Mouse (Mus musculus) gastrocnemius, postnatal 4 days (tissue): ENCODE data around the gene Rcsd1. TPM values are rescaled to one million over a fixed set of nuclear protein-coding genes. Genes with fewer than 3 reads are reported as not detected.

Source experiments
- microRNA-seq: library from miRNA; unstranded; fragments of <30 nt; microRNA quantifications from one replicate; pipeline ENCODE4 v1.2.0, GENCODE M21; 2021
- total RNA-seq, 2 experiments: library from RNA; stranded (reverse); gene quantifications; 2 replicates each; pipeline ENCODE4 v1.2.3; 2021

The Rcsd1 gene
- total RNA-seq, 2 experiments from 2014 or later: 108 to 126 TPM

Small RNA genes lying within 50 kb of the gene (microRNA-seq; reads per million reads assigned to microRNA genes)
- gene Gm44458: not detected

Other genes with a start within 250 kb of the Rcsd1 start
- 100 to 1,000 TPM in 1 of 2 experiments, 10 to 100 TPM in 1; 89.2 to 104 TPM for gene Dcaf6, start 249.3 kb downstream of the Rcsd1 start, total RNA-seq
- 100 to 1,000 TPM; 122 to 136 TPM for gene Mpc2, start 249.1 kb downstream of the Rcsd1 start, total RNA-seq
- under 1 TPM; 0.23 to 0.42 TPM for gene Adcy10, start 224.6 kb downstream of the Rcsd1 start, total RNA-seq
- 10 to 100 TPM; 57.2 to 61.3 TPM for gene Mpzl1, start 75.2 kb downstream of the Rcsd1 start, total RNA-seq
- 10 to 100 TPM; 27.5 to 28.3 TPM for gene Creg1, start 54.0 kb upstream of the Rcsd1 start, total RNA-seq
- gene Cd247, start 78.9 kb upstream of the Rcsd1 start, total RNA-seq: 1 to 10 TPM in 1 of 2 experiments, under 1 TPM in 1; 0.70 to 1.1 TPM